Mouse (Mus musculus): ENCODE data around the gene Gm49359.
"Not testable (repeated sequence)": the region's sequence is repeated elsewhere in the genome, so short reads cannot be mapped to it uniquely, and the experiment has no call there.

GRCm38 (mm10) chr13:62466424-62467334 is at the start of gene Gm49359:
- TF ChIP-seq CTCF (IDR thresholded peaks at IDR 0.05; ENCODE audit: control insufficient read depth, insufficient read depth, insufficient read length); MAX (IDR thresholded peaks at IDR 0.05); USF1 (IDR thresholded peaks at IDR 0.05; ENCODE audit: low read depth); MYOG (IDR thresholded peaks at IDR 0.05; ENCODE audit: control insufficient read depth, extremely low read depth, insufficient read length): not testable (repeated sequence)

Data from C2C12 (cell line).